Mouse (Mus musculus): Measurements from ENCODE around the gene Crnkl1. TPM values are rescaled to one million over a fixed set of nuclear protein-coding genes. Genes with fewer than 3 reads are reported as not detected.
"Not testable (repeated sequence)": the region's sequence is repeated elsewhere in the genome, so short reads cannot be mapped to it uniquely, and the experiment has no call there.

Crnkl1 gene
- polyA plus RNA-seq, 1 experiment from 2014 or later: 26.2 TPM

- WGBS: 91% methylated on average over 6 of the region's 6 CpGs
- Histone ChIP-seq H3K36me3 (peaks cover 19% of the 10 kb centered on the region), H3K27me3 (no peaks in the 10 kb centered on the region), H3K4me1 (replicated peaks) (peaks cover 22% of the 10 kb centered on the region), H3K27ac (replicated peaks) (no peak overlapping the region), H3K9me3 (no peaks in the 10 kb centered on the region), H3K4me3 (no peak overlapping the region), H3K4me2 (no peak overlapping the region), H3K9ac (no peak overlapping the region)
- no peak for ATAC-seq (ENCODE audit: low read depth)
These were observed 29.7 kb downstream of the Crnkl1 start for GRCm38 (mm10) chr2:145905156-145905555.

DNA sequence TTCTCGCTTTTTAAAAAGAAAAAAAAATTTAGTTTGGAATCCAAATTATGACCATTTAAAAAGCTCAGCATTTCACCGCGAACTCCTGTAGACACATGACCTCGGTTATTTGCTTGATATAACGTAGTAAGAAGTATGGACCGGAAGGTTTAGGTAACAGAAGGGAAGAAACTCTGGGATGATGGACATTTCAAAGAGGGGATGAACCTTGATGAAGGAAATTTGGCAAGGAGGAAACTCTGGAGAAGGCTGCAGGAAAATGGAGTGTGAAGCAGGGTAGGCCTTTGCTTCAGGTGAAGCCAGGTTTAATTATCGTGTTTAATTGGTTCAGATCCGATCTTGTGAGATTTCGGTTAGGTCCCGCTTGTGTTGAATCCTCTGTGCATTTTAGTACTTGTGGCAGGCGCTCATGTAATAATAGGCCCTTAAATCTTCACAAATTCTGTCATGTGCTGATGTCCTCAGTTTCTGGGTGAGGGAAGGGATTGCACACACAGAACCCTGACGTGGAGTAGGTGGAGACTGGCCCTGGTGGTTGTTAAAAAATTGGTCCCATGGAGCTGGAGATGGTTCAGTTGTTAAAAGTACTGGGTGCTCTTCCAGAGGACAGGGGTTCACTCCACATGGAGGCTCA lies 30.7 kb downstream of the Crnkl1 start:
- peak overlapping the region; percentile 73 for H3K4me2 ChIP-seq
- H3K27me3 ChIP-seq: no peaks in the 10 kb centered on the region
- no peak for ATAC-seq (ENCODE audit: low read depth)
- peaks cover 11% of the 10 kb centered on the region for H3K36me3 ChIP-seq
- peak overlapping the region; percentile 98 for H3K4me3 ChIP-seq
- H3K27ac ChIP-seq (replicated peaks): no peak overlapping the region
- peak overlapping the region; percentile 95 for H3K9ac ChIP-seq
- H3K9me3 ChIP-seq: no peaks in the 10 kb centered on the region
- WGBS: 35% methylated on average over 12 of the region's 12 CpGs
- H3K4me1 ChIP-seq (replicated peaks): peaks cover 22% of the 10 kb centered on the region

DNA sequence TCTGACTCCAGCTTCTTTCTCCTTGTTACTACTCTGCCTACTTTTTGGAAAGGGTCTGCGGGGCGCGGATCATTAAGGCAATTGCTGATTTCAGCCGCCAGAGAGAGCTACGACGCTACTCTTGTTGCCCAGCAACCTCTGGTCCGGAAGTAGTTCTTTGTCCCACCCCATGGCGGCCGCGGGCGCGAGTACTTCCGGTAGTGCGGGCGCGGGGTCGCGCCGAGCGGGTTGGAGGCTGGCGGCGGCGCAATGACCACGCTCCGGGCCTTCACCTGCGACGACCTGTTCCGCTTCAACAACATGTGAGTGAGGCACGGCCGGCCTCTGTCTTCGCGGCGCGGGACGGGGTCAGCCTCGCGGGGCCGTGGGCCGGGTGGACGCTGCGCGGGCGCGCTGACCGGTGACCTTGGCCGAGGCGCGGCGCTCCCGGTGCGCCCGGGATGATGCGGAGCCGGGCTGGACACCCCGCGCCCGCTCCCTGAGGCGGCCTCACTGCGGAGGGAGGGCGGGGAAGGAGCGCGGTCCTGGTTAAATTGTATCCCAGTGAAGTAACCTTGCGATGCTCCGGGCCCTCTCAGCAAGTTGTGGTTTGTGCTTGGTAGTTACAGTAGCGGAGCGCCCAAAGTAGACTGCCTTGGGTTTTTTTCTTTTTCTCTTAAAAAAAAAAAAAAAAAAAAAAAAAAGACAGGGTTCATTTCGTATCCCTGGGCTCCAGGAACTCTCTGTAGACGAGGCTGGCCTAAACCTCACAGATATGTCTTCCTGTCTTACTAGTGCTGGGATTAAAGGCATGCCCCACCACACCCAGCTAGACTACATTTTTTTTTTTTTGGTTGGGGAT lies 31.5 kb downstream of the Crnkl1 start:
- Histone ChIP-seq H3K9me3 (no peaks in the 10 kb centered on the region), H3K27me3 (no peaks in the 10 kb centered on the region), H3K4me1 (replicated peaks) (peaks cover 22% of the 10 kb centered on the region), H3K27ac (replicated peaks) (peak overlapping the region; percentile 86), H3K36me3 (peaks cover 5% of the 10 kb centered on the region; the same call in 1 of the 2 replicates), H3K4me3 (peak overlapping the region; percentile 98), H3K9ac (peak overlapping the region; percentile 95), H3K4me2 (peak overlapping the region; percentile 73)
- under 1% methylated on average over 68 of the region's 68 CpGs for WGBS
- peak; percentile 97 for ATAC-seq (ENCODE audit: low read depth)

DNA sequence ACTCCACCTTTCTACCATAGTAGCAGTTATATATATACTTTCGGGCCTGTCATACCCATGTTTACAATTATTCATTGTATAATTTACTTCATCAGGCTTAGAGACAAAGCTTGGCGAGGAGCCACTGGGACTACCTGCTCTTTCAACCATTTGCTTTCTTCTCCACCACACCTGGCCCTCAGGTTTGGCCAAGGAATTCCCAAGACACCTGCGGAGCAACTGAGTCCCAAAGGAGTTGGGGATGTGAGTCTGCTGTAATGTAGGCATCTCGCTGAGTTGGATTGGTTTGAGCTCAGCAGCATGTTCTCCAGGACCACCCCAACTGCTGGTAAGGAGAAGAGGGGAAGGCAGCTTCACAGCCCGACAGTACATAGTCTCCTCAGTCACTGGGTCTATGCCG lies 33.0 kb downstream of the Crnkl1 start, which contains the start of gene Naa20:
Gene Naa20 (plus strand): TSS at position 239 of the 400 bp plus-strand sequence.
- WGBS: 88% methylated on average over 6 of the region's 6 CpGs
- Histone ChIP-seq H3K9ac (peak within 1 kb of the TSS; percentile 95; the same call in 1 of the 2 replicates), H3K9me3 (no peaks in the 10 kb centered on the region), H3K27ac (replicated peaks) (no peak within 1 kb of the TSS), H3K4me1 (replicated peaks) (peaks cover 22% of the 10 kb centered on the region), H3K36me3 (no peaks in the 10 kb centered on the region; the same call in 1 of the 2 replicates), H3K27me3 (no peaks in the 10 kb centered on the region), H3K4me2 (peak within 1 kb of the TSS; percentile 73), H3K4me3 (peak within 1 kb of the TSS; percentile 98)
- ATAC-seq (ENCODE audit: low read depth): no peak

GRCm38 (mm10) chr2:145900318-145900717 lies 34.5 kb downstream of the Crnkl1 start:
- not testable (repeated sequence) for H3K36me3 ChIP-seq; H3K9me3 ChIP-seq; ATAC-seq (ENCODE audit: low read depth); H3K27me3 ChIP-seq; H3K27ac ChIP-seq (replicated peaks); H3K4me2 ChIP-seq; H3K9ac ChIP-seq; H3K4me3 ChIP-seq
- WGBS: 84% methylated on average over 8 of the region's 8 CpGs
- peaks cover 17% of the 10 kb centered on the region for H3K4me1 ChIP-seq (replicated peaks)

- 71% methylated on average over 9 of the region's 9 CpGs for WGBS
- no peak overlapping the region for H3K9ac ChIP-seq
- ATAC-seq (ENCODE audit: low read depth): no peak
- no peaks in the 10 kb centered on the region for H3K4me1 ChIP-seq (replicated peaks)
- no peaks in the 10 kb centered on the region for H3K36me3 ChIP-seq
- no peaks in the 10 kb centered on the region for H3K9me3 ChIP-seq
- H3K27me3 ChIP-seq: no peaks in the 10 kb centered on the region
- no peak overlapping the region for H3K4me3 ChIP-seq
- no peak overlapping the region for H3K4me2 ChIP-seq
- H3K27ac ChIP-seq (replicated peaks): no peak overlapping the region
These were observed 36.7 kb downstream of the Crnkl1 start for GRCm38 (mm10) chr2:145898106-145898505.

- no peak overlapping the region for H3K4me2 ChIP-seq
- H3K36me3 ChIP-seq: no peaks in the 10 kb centered on the region
- H3K4me3 ChIP-seq: no peak overlapping the region
- no peaks in the 10 kb centered on the region for H3K27me3 ChIP-seq
- ATAC-seq (ENCODE audit: low read depth): no peak
- H3K4me1 ChIP-seq (replicated peaks): 0 out of 2 replicates have a peak, but pooled peaks cover 6% of the 10 kb centered on the region
- H3K9ac ChIP-seq: no peak overlapping the region
- 95% methylated on average over 6 of the region's 6 CpGs for WGBS
- H3K9me3 ChIP-seq: no peaks in the 10 kb centered on the region
- H3K27ac ChIP-seq (replicated peaks): no peak overlapping the region
These were observed 41.1 kb downstream of the Crnkl1 start for GRCm38 (mm10) chr2:145893756-145894155.

DNA sequence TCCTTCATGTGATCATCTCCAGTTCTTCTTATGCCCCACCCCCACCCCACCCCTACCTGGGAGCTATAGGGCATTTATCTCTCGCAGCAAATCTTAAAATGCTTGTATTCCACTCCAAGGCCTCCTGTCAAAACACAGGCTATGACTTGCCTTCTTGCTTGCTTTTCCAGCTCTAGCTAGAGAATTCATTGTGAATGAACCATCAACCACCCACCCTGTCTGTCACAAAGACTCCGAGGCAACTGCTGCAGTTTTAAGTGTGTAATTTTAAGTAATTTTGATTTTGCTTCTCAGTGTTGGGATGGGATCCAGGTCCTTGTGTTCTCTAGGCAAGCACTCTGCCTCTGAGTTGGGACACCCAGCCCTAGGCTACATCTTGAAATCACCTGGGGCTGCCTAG lies 44.2 kb downstream of the Crnkl1 start:
- 85% methylated on average over 2 of the region's 2 CpGs for WGBS
- H3K4me1 ChIP-seq (replicated peaks): 0 out of 2 replicates have a peak, but pooled peaks cover 6% of the 10 kb centered on the region
- H3K27ac ChIP-seq (replicated peaks): no peak overlapping the region
- no peaks in the 10 kb centered on the region for H3K9me3 ChIP-seq
- no peak for ATAC-seq (ENCODE audit: low read depth)
- H3K4me2 ChIP-seq: no peak overlapping the region
- no peak overlapping the region for H3K4me3 ChIP-seq
- H3K9ac ChIP-seq: no peak overlapping the region
- no peaks in the 10 kb centered on the region for H3K27me3 ChIP-seq
- peaks cover 5% of the 10 kb centered on the region for H3K36me3 ChIP-seq

DNA sequence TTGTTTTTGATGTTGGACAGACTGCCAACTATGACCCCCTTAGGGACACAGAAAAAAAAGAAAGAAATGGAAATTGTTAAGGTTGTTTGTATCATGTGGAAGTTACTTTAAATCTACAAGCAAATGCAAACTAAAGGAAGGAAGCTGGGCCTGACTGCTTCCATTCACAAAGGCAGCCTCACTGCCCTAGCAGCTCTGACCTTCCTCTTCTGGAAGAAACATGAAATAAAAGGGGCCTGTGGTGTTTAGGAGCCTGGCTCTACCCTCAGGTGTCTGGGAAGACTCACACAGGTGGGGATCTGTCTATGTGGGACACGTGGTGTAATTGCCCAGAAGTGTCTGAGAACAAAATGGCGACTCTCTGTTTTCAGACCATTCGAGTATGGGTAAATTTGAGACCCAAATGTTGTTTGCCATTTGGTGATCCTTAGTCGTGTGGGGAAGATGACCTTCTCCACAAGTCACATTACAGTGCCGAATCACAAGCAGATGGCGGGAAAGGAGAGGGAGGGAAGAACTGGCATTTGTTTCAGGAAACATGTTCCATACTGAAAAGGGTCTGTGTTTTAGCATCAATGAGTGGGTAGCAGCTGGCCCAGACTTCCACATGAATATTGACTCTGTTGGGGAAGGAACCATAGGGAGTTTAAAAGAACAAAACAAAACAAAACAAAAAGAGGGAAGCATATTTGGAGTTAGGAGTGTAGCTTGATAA lies 45.9 kb downstream of the Crnkl1 start:
- ATAC-seq (ENCODE audit: low read depth): no peak
- Histone ChIP-seq H3K36me3 (peaks cover 6% of the 10 kb centered on the region), H3K9me3 (no peaks in the 10 kb centered on the region), H3K9ac (no peak overlapping the region), H3K4me3 (no peak overlapping the region), H3K4me2 (no peak overlapping the region), H3K4me1 (replicated peaks) (peaks cover 17% of the 10 kb centered on the region; the same call in 1 of the 2 replicates), H3K27me3 (no peaks in the 10 kb centered on the region), H3K27ac (replicated peaks) (0 out of 2 replicates have a peak overlapping the region, but pooled peaks have one; percentile 14)
- 65% methylated on average over 6 of the region's 6 CpGs for WGBS

DNA sequence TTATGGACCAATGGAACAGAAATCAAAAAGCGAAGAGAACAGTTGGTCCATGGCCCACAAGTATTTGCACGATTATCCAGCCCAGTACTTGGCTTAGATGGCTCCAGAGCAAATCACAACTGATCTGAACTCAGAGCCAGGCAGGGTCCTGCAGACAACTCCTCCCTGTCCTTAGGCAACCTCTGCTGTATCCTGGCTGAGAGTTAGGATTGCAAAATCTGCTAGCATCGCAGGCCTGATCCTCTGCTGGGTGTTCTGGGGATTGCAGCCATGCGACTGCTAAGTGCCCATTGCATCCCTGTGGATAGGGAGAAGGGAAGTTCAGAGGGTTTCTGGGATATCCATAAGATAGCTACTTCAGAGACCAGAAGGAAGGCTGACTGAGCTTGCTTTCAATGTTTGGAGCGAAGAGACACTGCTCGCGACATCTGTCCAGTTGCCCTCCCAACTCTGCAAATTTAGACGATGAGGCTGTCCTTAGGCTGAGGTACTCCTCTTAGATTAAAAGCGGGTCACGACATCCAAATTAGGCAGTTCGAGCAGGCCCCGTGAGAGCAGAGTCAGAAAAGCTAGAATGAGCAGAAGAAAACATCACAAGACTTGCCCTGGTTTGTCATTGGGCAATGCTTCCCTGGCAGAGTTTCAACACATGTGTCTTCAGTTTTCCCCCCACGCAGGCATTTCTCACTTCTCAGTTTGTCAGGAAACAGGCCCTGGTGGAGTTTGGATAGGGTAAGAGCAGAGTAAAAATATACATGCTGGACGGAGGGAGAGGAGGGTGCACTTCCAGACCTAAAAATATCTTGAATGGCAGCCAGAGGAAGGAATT lies 46.7 kb downstream of the Crnkl1 start:
- no peak overlapping the region for H3K4me3 ChIP-seq
- H3K27ac ChIP-seq (replicated peaks): peak overlapping the region; percentile 46; the same call in 1 of the 2 replicates
- no peak for ATAC-seq (ENCODE audit: low read depth)
- no peak overlapping the region for H3K4me2 ChIP-seq
- H3K9ac ChIP-seq: no peak overlapping the region
- WGBS: 70% methylated on average over 14 of the region's 14 CpGs
- H3K4me1 ChIP-seq (replicated peaks): peaks cover 17% of the 10 kb centered on the region; the same call in 1 of the 2 replicates
- H3K36me3 ChIP-seq: peaks cover 6% of the 10 kb centered on the region
- H3K9me3 ChIP-seq: no peaks in the 10 kb centered on the region
- no peaks in the 10 kb centered on the region for H3K27me3 ChIP-seq

Measured in neural tube, embryonic 13.5 days (tissue).